Mouse (Mus musculus): Measurements from ENCODE around the gene Mlycd. TPM values are rescaled to one million over a fixed set of nuclear protein-coding genes. Genes with fewer than 3 reads are reported as not detected.

Mlycd gene
- polyA plus RNA-seq, 1 experiment: 17.1 TPM

DNA sequence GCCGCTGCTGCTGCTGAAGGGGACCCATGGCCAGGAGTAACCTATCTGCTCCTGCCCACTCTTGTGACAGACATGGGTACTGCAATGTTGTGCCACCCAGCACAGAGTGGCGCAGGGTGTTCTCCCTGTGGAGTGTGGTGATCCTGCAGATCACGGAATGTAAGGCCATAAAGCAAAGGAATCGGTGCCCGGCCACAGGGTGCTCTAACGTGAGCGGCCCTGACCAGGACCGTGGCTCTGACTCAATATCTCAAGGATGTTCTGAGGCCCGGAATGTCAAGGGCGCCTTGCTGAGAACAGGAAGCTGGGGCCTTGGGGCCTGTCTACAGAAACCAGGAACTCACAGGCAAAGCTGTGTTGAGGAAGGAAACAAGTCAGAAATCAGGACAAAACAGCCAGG, 30.9 kb downstream of the Mlycd start:
- no peak for TF ChIP-seq GATA1 (IDR thresholded peaks at IDR 0.05; ENCODE audit: low read length)

DNA sequence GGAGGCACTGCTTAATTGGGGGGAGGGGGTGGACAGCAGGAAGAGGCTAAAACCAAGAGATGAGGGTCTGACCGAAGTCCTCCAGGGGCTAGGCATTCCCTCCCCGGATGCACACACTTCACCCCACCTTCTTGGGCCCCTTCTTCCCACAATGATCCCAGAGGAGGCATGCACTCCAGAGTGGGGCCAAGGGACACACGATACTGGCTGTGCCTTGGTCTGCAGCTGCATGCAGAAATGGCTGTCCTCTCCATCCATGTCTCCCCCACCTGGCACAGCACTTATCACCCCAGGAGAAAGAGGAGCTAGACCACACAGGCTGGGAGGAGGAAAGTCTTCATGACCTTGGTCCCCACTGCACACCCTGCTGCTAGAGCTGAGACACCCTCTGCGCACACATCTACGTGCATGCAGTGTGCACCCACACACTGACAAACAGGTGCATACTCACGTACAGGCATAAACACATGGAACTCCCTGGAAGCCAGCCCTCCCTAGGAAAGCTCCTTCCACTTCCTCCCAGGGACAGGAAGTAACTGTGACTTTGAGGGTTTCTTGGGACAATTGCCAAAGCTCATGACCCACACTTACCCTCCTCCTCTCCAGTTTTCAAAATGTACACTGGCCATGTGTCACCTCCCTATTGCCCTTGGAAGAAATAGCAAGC, 31.5 kb downstream of the Mlycd start:
- no peak for TF ChIP-seq GATA1 (IDR thresholded peaks at IDR 0.05; ENCODE audit: low read length)

DNA sequence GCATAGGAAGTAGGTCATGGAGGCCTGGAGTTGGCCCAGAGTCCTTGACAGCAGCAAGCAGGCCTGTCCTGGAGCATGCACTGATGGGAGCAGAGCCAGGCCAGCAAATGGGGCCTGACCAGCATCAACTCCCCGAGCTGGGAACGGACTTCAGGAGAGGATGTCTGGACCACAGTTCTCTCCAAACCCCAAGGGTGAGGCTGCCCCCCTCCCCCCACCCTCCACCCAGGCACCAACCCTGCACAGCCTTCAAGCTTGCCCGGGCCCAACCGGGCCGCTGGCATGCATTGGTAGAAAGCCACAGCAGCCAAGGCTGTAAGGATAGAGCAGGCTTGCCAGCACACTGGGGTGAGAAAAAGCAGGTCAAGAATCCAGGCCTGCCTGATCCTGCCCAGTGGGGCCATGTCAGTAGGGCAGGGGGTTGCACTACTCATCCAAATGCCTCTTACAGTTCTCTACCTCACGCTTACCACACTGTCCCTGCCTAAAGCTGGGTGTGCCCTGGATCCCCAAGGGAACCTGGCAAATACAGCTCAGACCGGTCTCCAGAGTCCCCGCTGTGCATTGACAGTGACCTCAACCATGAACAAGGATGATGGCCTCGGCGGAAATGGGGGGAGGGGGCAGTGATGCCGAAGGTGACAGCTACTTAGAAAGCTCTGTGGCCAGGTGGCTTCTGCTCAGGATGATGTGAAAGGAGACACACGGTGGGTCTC, 33.1 kb downstream of the Mlycd start:
- TF ChIP-seq GATA1 (IDR thresholded peaks at IDR 0.05; ENCODE audit: low read length): no peak

DNA sequence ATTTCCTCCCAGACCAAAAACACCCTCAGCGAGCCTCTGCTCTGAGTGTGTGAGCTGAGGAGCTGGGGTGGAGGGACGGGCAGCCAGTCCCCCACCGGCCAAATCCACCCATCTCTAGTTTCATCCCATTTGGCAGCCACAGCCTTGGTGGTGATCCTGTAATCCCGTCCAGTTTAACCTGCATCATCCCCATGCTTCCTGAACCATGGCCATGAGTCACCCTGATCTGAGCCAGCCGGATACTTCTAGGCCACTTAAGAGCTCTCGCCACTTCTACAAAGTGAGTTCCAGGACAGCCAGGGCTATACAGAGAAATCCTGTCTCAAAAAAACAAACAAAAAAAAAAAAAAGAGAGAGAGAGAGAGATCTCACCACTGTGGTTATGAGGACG, 33.7 kb downstream of the Mlycd start:
- no peak for TF ChIP-seq GATA1 (IDR thresholded peaks at IDR 0.05; ENCODE audit: low read length)

DNA sequence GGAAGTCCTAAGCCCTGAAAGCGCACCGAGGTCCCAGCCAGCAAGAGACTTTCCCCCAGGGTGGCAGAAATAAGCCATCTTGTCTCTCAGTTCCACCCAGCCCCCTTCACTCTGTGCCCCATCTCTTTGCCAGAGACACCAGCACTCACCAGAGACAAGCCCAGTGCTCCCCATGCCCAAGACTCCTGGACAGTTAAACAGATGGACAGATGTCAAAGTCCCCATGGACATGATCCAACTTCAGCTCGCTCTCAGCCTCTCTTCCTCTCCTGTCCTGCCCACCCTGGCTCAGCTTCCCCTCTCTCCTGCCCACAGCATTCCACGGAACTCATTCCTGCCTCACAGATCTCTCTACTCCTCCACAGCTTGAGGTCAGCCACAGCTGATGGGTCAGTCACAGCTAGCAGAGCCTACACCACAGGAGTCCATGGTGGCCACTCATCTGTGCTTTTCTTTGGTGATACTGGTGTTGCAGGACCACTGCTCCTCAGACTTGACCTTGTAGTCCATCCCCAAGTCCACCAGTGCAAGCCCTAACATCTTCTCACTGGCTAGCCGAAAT, 34.2 kb downstream of the Mlycd start:
- no peak for TF ChIP-seq GATA1 (IDR thresholded peaks at IDR 0.05; ENCODE audit: low read length)

DNA sequence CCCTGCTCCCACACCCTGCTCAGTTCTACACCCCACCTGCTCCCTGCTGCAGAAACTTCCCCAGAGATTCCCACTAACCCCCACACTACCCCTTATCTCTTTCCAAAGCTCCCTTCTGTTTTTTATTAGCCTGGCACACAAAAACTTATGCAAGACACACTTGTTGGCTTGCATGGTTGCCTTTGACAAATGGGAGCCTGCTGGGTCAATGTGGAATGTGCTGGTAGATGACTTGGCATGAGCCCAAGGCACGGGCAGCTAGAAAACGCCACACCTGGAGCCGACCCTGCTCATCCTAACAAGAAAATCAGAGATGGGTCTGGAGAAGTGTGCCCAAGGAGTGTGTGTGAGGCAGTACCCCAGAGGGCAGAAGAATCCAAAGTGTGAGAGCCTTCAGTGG, 34.9 kb downstream of the Mlycd start:
- TF ChIP-seq GATA1 (IDR thresholded peaks at IDR 0.05; ENCODE audit: low read length): no peak

DNA sequence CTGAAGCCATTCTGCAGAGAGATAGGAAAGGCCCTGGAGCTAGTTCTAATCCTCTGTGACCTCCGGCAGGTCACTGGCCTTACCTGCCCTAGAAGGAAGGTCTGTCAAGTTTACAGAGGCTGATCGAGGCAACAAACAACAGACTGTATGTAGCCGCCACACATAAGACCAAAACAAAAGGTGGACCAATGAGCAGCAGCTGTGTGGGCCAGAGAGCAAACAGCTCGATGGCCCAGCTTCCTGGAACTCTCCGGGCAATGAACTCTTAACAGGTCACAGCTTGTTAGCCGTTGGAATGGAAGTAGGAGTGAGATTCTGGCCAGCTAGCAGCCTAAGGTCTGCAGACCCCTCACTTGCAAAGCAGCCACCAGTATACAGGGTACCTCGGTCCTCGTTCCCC, 35.6 kb downstream of the Mlycd start:
- no peak for TF ChIP-seq GATA1 (IDR thresholded peaks at IDR 0.05; ENCODE audit: low read length)

DNA sequence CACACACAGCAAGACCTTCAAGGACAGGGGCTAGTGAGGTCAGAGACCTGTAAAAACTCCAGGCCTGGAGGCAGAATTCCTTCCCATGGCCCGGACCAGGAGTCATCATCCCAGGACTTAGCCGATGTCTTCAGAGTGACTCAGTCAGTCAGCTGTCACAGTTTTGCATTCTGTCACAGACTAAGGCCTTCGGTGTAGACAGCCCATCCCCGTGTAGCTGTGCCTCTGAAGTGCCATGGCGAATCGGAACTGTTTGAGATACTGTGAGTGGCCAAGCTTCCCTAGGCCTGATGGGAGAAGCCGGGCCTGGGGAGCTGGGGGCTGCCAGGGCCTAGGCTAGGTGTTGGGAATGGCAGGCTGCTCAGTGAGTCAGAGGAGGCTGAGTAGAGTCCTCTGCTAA, 36.0 kb downstream of the Mlycd start:
- TF ChIP-seq GATA1 (IDR thresholded peaks at IDR 0.05; ENCODE audit: low read length): no peak

DNA sequence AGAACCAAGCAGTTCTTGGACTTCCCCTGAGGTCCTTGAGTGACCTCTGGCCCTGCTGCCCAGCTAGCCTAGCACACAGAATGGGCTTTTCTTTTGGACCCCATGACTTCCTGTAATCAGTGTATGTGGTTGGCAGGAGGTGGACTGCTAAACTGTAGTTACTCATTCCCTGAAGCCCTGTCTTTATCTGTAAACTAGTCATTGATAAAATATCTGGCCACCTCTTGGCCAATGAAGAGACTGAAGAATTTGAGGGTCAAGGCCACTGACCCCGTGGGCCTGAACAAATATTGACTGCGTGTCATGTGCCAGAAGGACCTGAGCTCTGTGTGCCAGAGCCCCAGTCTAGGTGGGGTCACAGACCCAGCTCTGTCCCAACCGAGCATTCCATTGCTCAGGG, 37.7 kb downstream of the Mlycd start:
- no peak for TF ChIP-seq GATA1 (IDR thresholded peaks at IDR 0.05; ENCODE audit: low read length)

DNA sequence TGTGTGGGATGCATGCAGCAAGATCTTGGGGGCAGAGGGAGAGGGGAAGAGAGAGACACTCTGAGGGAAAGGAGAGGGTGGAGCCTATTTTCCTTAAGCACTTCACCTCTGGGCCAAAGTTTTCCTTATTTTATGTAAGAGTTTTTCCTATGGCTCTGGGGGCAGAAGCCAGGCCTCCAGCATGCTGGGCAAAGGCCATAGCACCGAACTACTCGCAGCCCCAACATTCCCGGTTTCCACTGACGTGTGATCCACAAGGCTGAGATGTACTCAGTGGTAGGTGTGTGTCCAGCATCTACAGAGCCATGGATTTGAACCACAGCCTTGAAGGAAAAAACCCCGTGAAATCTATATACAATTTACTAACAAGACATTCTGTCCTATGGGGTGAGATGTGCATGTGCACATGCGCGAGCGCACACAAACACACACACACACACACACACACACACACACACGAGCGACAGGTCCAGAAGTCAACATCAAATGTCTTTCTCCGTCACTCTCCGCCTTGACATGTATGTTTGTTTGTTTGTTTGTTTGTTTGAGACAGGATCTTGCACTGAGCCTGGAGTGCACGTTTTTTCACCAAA, 39.0 kb downstream of the Mlycd start, which contains the start of gene Osgin1:
Gene Osgin1, plus strand, starts transcription at position 543 of the 593 bp plus-strand sequence.
- no peak for TF ChIP-seq GATA1 (IDR thresholded peaks at IDR 0.05; ENCODE audit: low read length)

DNA sequence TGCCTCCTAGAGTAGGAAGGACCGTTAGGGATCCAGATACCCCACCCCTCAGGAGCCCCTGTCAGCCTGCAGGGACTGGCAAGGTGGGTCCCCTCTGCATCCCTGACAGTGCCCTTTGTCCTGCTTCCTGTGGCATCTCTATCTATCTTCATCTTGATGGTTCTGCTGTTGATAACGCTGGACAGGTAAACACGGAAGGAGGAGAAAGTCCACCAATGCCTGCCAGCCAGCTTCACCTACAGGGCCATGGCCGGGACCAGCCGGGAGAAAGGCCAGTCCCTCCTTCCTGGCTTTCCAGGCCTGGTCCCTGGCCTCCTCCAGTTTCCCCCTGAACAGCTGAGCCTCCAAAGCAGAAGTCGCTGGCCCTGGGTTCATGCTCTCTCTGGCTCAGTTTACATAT, 39.9 kb downstream of the Mlycd start:
- TF ChIP-seq GATA1 (IDR thresholded peaks at IDR 0.05; ENCODE audit: low read length): no peak

DNA sequence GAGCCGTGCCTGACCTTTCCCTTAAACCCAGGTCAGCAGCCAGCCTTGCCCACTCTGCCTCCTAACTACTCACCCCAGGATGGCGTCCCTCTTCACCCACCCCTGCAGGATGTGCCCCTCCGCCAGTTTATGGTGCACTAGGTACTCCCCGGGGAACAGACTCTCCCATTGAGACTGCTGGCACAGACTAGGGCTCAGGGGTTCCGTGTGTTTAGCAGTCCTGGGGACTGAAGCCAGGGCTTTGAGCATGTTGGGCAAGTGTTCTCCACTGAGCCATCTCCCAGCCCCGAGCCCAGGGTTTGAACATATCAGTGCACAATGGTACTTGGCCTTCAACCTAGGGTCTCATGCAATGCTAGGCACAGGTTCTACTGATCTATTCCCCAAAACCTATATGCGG, 40.8 kb downstream of the Mlycd start:
- no peak for TF ChIP-seq GATA1 (IDR thresholded peaks at IDR 0.05; ENCODE audit: low read length)

DNA sequence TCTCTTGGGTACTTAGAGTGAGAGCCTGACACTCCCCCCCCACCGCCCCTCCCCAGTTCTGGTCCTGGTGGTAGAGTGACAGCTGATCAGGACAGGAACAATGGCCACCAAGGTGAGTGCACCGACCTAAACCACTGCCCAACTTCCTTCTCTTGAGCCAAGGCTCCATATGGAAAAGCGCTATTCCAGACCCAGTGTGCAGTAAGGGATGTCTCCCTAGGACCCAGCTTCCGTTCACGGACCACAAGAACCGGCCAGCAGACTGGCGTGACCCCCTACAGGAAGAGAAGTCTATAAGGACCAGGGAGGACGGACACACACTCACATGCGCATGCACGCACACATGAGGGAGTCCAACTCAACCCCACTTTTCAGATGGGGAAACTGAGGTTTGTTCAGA, 41.7 kb downstream of the Mlycd start:
- TF ChIP-seq GATA1 (IDR thresholded peaks at IDR 0.05; ENCODE audit: low read length): no peak

DNA sequence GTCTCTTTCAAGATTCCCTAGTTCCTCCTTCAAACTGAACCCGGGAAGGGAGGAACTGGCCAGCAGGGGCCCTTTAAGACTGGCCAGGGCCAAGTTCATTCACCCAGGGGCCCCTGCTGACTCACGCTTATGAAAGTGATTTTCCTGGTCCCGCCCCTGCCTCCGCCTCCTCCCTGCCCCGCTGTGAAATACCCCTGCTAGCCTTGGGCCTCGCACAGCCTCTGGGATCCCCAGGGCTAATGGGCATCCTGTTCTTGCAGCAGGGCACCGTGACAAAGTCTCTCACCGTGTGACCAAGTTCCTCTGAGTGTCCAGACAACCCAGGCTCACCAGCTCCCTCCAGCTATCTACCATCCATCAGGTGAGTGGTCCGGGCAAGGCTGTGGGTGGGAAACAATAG, 42.3 kb downstream of the Mlycd start:
- TF ChIP-seq GATA1 (IDR thresholded peaks at IDR 0.05; ENCODE audit: low read length): no peak

DNA sequence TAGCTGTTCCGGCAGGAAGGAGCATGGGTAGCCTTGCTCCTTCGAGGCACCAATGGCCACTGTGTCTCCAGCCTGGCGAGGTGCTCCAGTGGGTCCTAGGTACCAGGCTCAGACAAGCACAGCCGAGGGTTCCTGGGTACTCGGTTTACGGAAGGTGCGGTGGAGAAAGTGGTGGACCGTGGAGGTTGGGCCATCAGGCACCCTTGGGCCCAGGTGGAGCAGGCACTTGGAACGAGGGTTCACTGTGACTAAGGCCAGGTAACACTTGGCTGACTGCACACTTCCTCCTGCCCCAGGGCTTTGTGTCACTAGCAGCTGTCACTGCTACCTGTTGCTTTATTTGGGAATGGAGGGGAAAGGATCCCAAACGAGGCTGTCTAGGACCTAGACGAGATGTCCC, 42.8 kb downstream of the Mlycd start:
- TF ChIP-seq GATA1 (IDR thresholded peaks at IDR 0.05; ENCODE audit: low read length): no peak

DNA sequence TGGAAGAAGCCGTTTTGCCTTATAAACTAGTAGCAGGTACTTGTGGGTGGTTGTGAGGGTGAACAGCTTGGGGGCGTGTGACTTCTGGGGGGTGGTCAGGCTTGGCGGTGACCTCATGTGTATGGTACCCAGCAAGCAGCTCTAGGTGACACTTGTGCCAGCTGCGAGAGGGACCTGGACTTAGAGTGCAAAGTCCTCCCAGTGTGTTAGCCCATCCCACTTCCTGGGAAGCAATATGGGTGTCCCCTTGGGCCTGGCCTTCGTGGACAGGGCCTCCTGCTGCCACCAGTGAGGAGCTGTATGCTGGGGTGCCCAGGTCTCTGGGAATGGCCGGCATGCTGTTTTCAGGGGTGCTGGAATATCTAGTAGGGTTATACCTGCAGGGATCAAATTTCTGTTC, 44.2 kb downstream of the Mlycd start:
- TF ChIP-seq GATA1 (IDR thresholded peaks at IDR 0.05; ENCODE audit: low read length): no peak

DNA sequence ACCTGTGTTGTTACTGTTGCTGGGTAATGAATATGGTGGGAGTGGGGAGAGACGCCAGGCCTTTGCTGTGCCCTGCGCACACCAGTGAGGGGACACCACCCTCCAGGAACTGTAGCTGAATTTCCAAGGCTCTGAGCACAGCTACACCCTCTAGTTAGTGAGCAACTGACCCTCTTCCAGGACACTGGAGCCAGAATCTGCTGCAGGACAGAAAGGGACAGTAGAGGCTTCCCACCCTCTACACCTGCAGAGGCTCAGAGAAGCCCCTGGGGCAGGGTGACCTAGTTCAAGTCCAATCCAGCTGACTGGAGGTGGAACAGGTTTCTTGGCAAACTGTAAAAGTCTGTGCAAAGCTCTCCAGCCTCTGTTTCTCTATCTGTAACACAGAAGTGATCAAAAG, 44.7 kb downstream of the Mlycd start:
- TF ChIP-seq GATA1 (IDR thresholded peaks at IDR 0.05; ENCODE audit: low read length): no peak
